Mouse (Mus musculus): ENCODE data around the gene Slc9b1. TPM values are rescaled to one million over a fixed set of nuclear protein-coding genes. Genes with fewer than 3 reads are reported as not detected.

Gene Slc9b1
- total RNA-seq (2017), result not detected in 2 replicates

DNA sequence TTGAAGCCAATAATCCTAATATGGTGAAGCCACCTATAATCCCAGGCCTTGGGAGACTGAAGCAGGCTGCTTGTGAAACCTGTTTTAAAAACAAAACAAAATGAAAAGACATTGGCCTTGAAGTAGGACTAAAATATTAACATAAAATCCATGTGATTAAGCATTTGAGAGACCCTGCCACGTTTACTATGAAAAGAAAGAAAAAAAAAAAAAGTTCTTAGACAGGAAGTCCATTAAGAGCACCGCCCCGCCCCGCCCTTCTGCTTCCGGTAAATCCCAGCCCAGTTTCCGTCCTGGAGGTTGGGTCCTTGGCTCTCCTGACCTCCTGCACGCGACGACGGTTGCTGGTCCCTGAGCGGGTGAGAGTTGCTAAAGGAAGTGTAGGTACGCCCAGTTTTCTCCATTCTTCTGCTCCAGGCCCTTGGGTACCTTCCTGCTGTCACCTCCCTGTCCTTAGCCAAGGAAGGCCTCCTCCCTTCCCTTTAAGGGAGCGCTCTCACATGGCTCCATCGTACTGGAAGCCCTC lies at the start of gene Slc9b1:
Gene Slc9b1, plus strand, starts transcription at position 291 of the 526 bp plus-strand sequence.
- no peak for ATAC-seq (ENCODE audit: extremely low read depth, insufficient number of reproducible peaks, low FRiP score, poor library complexity, severe bottlenecking)

DNA sequence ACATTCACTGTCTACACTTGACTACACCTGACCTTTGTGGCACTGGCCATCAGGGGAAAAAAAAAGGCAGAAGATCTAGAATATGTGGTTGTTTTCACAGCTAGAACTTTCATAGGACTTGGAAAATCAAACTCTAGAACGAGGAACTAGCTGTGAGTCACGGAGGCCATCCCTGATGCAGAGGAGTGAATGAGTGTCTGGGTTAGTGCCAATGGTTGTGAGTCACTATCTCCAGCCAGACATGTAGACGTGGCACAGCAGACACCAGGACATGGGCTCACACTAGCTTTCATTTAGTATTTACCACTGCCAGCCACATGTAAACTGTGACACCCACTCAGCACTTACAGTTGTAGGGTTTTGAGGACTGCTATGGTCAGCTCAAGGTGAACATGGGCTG lies 49.3 kb upstream of the Slc9b1 start:
- ATAC-seq (ENCODE audit: extremely low read depth, insufficient number of reproducible peaks, low FRiP score, poor library complexity, severe bottlenecking), result no peak

DNA sequence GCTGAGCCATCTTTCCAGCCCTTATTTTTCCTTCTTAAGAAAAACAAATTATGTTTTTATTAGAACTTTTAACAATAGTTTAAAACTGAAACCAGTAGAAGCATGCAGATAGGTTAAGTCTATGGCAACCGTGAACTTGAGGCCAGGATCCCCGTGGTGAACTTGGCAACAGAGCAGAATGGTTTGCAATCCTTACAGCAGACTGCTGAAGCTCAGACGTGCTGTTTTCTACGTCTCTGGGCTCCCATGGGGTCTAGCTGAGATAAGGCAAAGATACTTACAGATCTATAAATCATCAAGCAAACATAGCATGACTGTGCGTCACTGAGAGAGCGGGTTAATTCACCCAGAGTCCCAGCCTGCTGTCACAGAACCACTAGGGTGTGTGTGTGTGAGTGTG lies 47.7 kb upstream of the Slc9b1 start:
- no peak for ATAC-seq (ENCODE audit: extremely low read depth, insufficient number of reproducible peaks, low FRiP score, poor library complexity, severe bottlenecking)

DNA sequence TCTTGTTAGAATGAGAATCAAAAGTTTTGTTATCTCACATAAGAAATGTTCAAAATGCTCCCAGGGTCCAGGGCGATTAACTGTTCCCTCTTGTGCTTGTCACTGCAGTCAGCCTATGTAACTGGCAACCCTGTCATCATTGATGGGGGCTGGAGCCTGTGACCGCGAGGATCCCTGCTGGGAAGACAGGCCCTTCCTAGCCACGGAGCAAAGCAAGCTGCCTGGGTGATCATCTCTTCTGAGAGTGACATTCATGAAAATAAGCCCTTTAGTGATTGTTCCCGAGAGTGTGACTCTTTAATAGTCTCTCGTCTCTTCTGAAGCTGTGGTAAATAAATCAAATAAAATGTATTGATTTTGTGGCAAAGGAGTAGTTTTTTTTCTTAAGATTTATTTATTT lies 43.8 kb upstream of the Slc9b1 start:
- ATAC-seq (ENCODE audit: extremely low read depth, insufficient number of reproducible peaks, low FRiP score, poor library complexity, severe bottlenecking), result no peak

DNA sequence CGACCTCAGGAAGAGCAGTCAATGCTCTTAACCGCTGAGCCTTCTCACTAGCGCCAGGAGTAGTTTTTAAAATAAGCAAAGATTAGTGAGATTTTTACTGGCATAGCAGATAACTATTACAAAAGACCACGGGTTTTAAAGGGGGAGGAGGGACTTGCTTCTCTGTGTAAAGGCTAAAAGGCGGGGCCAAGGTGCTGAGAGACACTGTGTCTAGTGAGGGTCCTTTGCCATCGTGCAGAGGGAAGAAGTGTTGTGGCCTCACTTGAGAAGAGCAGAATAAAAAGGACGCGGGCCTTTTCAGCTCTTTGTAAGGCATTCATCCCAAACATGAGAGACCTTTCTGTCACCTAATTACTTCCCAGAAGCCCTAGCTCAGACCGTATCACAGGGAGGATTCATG lies 43.3 kb upstream of the Slc9b1 start:
- ATAC-seq (ENCODE audit: extremely low read depth, insufficient number of reproducible peaks, low FRiP score, poor library complexity, severe bottlenecking), result no peak

DNA sequence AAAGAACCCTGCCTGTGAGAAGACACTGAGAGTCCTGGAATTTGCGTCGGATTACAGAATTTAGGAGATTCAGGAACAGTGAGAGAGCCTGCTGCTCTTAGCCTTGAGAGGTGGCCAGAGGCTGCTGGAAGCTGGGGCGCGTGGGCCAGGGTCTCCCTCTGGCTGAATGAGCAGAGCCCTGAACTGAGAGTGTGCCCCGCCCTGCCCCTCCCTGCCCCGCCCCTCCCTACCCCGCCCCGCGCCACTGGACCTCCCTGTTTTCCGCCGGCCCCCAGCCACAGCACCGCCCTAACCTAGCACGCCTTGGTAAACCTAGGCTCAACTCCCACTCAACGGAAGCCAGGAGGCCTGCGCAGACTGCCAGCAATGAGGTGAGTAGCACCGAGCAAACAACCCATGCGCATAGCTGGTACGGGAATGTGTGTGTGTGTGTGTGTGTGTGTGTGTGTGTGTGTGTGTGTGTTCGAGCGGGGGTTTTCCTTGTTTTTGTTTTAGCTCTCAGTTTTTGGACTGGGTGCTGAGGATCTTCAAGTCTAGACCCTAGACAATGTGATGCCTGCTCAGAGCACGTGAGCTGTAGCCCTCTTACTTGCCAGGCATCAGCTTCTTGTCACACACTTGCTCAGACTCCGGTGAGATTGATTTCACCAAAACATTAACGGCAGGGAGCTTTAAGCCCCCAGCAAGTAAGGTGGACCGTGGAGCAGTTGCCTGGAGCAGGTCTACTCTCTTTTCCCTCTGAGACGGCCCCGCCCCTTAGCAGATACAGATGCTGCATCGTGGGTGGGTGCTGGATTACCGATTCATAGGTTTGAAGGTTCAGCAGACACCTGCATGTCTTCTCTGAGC lies 40.2 kb upstream of the Slc9b1 start, which contains the start of gene Slc9b2:
Gene Slc9b2, plus strand, starts transcription at position 290 of the 849 bp plus-strand sequence.
- ATAC-seq (ENCODE audit: extremely low read depth, insufficient number of reproducible peaks, low FRiP score, poor library complexity, severe bottlenecking), result peak; percentile 78; the same call in 1 of the 2 replicates

DNA sequence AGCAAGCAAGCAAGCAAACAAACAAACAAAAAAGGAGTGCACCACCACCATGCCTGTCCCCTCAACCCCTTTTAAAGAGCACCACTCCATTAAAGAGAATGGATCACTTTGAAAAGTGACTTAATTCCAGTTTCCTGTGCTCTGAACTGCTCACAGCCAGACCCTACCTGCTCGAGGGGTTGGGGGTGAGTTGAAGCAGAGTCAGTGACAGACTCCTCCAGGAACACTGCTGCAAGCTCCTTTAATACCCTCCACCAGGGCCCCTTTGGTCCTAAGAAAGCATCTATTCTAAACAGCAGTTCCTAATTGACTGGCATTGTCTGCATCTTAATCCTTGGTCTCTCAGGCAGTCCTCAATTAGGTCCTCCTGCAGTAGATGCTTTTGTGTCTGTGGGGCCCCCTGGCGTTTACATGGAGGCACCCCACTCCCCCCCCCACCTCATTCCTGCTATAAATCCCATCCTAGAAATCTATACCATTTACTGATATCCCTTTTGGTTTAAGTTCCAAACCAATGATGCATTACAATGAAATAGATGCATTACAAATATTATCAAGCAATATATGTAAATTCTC lies 34.8 kb upstream of the Slc9b1 start:
- no peak for ATAC-seq (ENCODE audit: extremely low read depth, insufficient number of reproducible peaks, low FRiP score, poor library complexity, severe bottlenecking)

DNA sequence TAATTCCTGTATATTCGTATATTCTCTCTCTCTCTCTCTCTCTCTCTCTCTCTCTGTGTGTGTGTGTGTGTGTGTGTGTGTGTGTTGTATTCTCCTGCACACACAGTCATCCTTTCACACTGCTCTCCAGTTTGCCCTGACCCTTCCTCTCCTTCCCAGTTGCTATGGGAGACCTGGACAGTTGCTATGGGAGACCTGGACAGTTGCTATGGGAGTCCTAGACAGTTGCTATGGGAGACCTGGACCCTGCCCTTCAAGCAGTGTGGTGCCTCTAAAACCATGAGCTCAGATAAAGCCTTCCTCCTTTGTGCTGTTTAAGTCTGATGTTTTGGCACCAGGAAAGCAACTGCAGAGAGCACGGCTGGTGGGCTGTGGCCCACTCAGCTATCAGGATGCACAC lies 34.1 kb upstream of the Slc9b1 start:
- ATAC-seq (ENCODE audit: extremely low read depth, insufficient number of reproducible peaks, low FRiP score, poor library complexity, severe bottlenecking), result no peak

DNA sequence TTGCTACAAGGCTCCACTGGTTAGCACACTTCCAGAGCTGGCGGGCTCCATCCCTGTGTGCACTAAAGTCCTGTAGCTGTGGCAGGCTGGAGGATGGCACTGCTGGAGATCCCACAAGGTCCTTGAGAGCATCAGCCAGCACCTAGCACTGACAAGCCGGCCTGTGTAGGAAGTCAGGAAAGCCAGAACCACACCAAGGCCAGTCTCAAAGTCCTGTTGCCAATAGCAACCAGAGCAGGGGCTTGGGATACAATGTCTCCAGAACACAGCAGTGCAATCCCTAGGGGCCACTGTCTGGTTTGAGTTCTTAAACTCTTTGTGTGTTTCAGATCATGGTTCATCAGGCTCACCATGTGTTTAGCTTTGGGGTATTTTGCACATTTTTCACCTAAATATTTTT lies 33.0 kb upstream of the Slc9b1 start:
- no peak for ATAC-seq (ENCODE audit: extremely low read depth, insufficient number of reproducible peaks, low FRiP score, poor library complexity, severe bottlenecking)

DNA sequence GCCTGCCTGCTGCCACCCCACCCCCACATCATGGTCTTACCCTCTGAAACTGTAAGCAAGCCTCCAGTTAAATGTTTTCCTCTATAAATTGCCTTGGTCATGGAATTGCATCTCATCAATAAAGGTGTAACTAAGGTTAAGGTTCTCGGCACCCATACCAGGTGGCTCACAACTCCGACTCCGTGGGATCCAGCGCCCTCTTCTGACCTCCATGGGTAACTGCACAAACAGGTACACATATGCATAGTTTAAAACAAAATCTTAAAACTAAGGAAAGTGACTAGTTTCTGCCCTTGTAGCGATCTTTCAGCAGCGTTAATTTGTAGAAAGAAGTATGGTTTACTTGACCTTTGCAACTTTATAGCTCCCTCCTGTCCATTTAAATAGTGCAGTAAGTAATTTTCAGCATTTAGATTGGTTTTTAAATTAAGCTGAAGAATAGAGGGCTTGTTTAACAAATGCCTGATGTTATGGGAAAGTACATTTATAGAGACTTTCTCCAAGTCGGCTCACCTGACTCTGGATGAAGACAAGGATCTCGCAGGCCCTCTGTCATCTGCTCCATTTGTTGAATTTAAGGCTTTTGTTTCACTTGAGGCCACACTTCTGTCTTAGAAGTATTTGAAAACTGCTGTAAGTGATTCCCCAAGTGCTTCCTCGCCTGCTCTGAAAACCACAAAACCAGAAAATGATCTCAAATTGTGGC lies 32.0 kb upstream of the Slc9b1 start:
- ATAC-seq (ENCODE audit: extremely low read depth, insufficient number of reproducible peaks, low FRiP score, poor library complexity, severe bottlenecking), result no peak

DNA sequence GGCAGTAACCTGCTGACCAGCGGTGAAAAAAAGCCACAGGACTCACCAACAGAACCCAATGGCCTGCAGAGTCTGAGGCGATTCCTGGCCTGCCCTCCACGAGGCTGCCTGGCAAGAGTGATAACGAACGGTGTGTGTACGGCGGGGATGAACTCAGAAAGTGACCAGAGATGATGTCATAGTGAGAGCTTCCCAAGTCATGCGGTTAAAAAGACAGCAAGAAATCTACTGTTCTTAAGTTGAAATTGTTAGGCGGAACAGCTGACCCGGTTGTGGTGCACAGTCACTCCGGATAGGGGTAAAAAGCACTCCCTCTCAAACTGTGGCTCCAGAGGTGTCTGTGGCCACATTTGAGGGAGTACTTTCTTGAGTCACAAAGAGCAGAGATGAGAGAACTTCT lies 29.5 kb upstream of the Slc9b1 start:
- ATAC-seq (ENCODE audit: extremely low read depth, insufficient number of reproducible peaks, low FRiP score, poor library complexity, severe bottlenecking), result no peak

DNA sequence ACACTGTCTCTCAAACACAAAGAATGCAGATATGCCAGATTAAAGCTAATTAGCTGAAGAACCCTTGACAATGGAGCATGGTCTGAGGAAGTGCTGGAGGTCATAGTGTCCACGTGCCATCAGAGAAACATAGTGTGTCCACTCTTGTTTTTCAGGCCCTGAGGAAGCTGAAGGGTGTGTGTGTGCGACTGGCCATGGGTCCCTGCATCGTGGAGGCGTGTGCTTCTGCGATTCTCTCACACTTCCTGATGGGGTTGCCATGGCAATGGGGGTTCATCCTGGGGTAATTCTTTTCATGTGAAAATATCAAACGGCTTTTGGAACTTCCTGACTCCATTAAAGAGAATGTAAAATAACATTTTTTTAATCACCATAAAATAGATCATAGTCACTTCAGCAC lies 23.5 kb upstream of the Slc9b1 start:
- ATAC-seq (ENCODE audit: extremely low read depth, insufficient number of reproducible peaks, low FRiP score, poor library complexity, severe bottlenecking), result no peak

DNA sequence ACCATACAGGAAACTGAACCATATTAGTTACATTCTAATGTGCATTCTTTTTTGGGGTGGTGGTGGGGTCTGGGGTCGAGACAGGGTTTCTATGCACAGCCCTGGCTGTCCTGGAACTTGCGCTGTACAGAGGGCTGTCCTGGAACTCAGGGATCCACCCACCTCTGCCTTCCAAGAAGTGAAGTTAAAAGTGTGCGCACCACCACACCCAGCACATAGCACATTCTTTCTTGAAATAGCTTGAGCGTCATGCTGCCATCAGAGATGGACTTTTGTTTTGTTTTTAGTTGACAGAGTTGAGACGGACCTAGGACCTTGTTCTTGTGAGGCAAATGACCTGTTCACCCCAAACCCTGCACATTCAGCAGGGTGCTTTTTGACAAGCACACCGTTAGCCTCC lies 20.7 kb upstream of the Slc9b1 start:
- ATAC-seq (ENCODE audit: extremely low read depth, insufficient number of reproducible peaks, low FRiP score, poor library complexity, severe bottlenecking), result no peak

DNA sequence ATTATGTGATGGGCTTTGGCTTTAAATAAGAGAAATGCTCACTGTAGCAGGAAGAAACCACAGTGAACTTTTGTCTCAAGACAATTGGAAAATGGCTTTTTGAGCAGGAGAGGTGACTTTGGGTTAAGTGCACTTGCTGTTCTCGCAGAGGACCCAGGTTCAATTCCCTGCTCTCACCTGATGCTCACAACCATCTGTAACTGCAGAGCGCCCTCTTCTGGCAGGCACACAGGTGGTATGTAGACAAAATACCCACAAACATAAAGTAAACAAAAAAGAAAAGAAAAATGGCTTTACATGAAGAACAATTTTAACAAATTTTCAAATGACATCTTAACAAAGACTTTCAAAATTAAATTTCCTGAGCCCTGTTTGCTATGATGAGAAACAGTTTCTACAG lies 20.2 kb upstream of the Slc9b1 start:
- ATAC-seq (ENCODE audit: extremely low read depth, insufficient number of reproducible peaks, low FRiP score, poor library complexity, severe bottlenecking), result no peak

DNA sequence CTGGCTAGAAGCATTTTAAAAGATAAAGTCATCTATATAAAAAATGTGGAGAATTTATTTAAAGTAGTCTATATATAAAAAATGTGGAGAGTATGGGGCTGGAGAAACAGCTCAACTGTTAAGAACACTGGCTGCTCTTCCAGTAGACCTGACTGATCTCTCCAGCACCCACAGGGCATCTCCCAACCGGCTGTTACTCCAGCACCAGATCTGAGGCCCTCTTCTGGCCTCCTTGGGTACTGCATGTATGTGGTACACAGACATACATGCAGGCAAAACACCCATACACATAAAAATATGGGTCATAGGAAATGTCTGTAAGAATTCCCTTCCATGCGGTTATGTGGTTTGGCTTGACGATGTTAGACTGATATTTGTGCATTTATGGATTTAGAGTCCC lies 19.3 kb upstream of the Slc9b1 start:
- peak; percentile 36; the same call in 1 of the 2 replicates for ATAC-seq (ENCODE audit: extremely low read depth, insufficient number of reproducible peaks, low FRiP score, poor library complexity, severe bottlenecking)

DNA sequence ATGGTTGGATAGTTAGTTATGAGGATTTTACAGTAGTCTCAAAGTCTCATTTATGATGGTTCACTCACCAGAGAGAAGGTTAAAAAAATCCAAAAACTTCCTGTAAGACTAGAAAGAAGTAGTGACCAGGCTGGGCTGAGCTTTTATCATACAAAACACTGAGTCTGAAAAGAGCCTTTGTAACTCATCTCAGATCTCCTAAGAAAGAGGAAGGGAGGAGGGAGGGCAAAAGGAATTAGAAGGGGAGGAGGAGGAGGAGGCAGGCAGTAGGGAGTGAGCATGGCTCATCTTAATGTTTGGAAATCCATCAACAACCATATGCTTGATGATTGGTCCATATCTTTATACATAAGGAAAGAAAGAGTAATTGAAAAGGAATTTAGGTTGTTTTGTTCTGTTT lies 15.1 kb upstream of the Slc9b1 start:
- no peak for ATAC-seq (ENCODE audit: extremely low read depth, insufficient number of reproducible peaks, low FRiP score, poor library complexity, severe bottlenecking)

DNA sequence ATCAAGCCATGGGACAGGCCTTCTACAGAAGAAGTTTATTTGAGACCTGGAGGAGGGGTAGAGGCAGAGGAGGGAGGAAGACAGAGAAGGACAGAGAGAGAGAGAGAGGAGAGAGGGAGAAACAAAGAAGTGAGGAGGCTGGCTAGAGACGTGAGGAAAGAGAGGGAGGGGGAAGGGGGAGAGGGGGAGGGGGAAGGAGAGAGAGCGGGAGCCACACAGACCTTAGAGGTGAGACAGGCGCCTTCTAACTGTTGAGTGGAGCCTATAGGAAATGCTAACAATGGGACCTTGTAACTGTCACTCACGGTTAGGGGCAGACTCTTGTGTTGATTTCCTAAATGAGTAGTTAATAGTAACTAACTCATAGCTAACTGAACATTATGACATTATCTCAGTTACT lies 14.1 kb upstream of the Slc9b1 start:
- no peak for ATAC-seq (ENCODE audit: extremely low read depth, insufficient number of reproducible peaks, low FRiP score, poor library complexity, severe bottlenecking)

DNA sequence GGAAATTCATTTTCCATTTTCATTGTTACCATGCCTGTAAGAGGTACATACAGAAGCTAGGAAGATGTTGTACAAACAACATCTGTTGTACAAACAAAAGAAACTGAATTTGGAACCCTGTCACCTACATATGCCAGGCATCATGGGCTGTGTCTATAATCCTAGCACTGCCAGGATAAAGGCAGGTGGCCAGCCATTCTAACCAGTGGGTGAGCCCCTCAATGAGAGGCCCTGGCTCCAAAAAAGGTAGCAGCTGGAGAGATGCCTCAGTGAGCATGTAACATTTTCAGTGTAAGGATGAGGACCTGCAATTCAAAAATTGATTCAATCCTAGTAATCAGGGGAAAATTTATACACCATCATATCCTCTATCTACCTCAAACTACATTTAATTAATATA lies 1.2 kb downstream of the Slc9b1 start:
- ATAC-seq (ENCODE audit: extremely low read depth, insufficient number of reproducible peaks, low FRiP score, poor library complexity, severe bottlenecking), result no peak

DNA sequence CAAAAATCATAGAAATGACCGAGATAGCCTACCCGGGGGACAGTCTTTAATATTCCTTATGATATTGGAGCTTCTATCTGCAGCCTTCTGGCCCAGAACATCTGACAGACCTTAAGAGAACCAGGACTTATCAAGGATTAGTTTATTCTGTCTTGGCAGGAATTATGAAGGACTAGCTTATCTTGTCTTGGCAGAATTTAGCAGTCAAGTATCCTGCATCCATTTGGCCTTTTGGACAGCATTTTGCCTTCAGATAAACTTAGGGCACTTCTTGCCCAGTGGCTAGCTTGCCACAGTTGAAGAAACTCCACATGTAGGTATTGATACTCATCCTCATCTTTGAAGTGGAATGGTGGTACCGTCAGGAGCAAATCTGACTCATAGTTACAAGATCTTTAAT lies 4.0 kb downstream of the Slc9b1 start:
- ATAC-seq (ENCODE audit: extremely low read depth, insufficient number of reproducible peaks, low FRiP score, poor library complexity, severe bottlenecking), result no peak

DNA sequence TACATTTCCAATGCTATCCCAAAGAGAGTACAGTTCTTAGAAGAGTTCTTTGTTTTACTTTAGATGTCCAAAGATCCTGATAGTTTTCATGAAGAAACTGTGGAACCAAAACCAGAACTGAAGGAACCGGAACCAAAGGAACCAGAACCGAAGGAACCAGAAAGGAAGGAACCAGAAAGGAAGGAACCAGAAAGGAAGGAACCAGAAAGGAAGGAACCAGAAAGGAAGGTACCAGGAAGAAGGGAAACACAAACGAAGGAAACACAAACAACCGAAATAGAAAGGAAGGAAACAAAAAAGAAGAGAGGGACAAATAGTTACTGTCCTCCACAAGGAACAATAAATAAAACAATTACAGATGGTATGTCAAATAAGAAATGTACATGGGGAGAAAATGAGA lies 9.6 kb downstream of the Slc9b1 start:
- no peak for ATAC-seq (ENCODE audit: extremely low read depth, insufficient number of reproducible peaks, low FRiP score, poor library complexity, severe bottlenecking)
